Mouse (Mus musculus) liver, adult 2 months (tissue): ENCODE data around the gene Chst14.

Source experiments
- CTCF ChIP-seq: fragments of 200-500 bp; IDR thresholded peaks from 2 replicates; pipeline ENCODE4 v1.5.1; 2011; ENCODE audit warnings: low read depth, low read length, control low read depth
- POLR2A ChIP-seq: fragments of 200-500 bp; IDR thresholded peaks from 2 replicates; pipeline ENCODE4 v1.6.1; 2011; ENCODE audit warnings: low read length, control low read depth; ENCODE audit not compliant: insufficient read depth; ENCODE audit errors: extremely low read depth

GRCm38 (mm10) chr2:118887845-118888548 lies 38.3 kb upstream of the Chst14 start:
- TF ChIP-seq POLR2A (no peak), CTCF (no peak)
